Mouse (Mus musculus) inflammation-experienced regulatory T-cells, adult 6 months (primary cell): ENCODE results near the gene Pcsk6. TPM values are rescaled to one million over a fixed set of nuclear protein-coding genes. Genes with fewer than 3 reads are reported as not detected.

Experiments used
- ATAC-seq: one replicate; pipeline ENCODE4 v1.8.0; 2017
- polyA plus RNA-seq, 3 experiments: library from polyadenylated mRNA; unstranded; fragments of 100-300 nt; shearing (Covaris generic); gene quantifications; one replicate each; pipeline ENCODE4 v1.2.1; 2017

The Pcsk6 gene
- polyA plus RNA-seq, 3 experiments from 2014 or later, result not detected

DNA sequence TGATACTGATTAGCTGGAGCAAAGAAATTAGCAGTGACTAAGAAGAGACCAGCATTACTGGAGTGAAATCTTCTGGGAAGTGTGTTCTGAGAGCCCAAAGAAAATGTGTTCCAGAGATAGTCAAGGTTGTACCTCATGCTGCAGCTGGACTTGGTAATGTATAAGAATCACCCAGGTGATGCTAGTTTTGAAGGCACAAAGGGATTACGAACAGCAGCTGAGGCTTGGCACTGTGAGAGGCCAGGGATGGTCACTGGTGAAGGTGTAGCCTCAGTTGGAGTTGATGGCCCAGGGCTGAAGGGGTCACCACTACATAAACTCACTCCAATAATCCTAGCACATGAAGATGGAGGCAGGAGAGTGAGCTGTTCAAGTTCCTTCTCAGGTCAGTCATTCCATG is 197.2 kb downstream of the Pcsk6 start, which contains the start of gene Snrpa1:
Snrpa1 (plus strand) TSS at position 301 of the 400 bp plus-strand sequence.
- no peak for ATAC-seq

DNA sequence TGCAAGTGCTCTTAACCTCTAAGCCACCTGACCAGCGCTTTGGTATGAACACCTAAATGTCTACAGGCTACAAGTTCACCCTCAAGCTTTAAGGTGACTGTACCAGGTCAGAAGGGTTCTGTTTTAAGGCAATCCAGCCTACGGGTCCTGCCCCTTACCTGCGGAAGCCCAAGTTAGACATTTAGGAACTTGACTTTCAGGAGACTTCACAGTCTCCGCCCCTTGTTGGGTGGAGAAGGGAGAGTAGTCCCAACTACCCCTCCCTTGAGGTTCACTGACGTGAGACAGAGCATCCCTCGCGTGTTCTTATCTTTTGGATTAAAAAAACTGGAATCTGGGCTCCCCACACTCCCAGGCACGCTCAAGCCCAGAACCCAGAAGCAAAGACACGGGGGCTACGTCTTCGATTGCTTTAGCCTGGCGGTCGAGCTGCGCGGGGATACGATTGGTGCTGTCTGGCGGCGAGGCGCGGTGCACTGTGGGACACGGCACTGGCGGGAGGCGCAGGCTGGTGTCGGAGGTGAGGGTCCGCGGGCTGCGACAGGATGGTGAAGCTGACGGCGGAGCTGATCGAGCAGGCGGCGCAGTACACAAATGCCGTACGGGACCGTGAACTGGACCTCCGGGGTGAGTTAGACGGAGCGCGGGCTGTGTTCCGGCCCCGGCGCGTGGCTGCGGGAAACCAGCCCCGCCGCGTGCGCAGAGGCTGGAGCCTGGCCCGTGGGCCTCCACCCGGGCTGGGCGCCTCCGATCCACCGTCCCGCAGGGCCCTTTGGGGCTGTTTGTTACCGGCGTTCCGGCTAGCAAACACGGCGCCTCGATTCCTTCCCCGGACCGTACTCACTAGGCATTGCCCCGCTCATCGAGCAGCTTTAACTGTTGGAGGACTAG is 198.8 kb downstream of the Pcsk6 start:
- peak; percentile 90 for ATAC-seq

DNA sequence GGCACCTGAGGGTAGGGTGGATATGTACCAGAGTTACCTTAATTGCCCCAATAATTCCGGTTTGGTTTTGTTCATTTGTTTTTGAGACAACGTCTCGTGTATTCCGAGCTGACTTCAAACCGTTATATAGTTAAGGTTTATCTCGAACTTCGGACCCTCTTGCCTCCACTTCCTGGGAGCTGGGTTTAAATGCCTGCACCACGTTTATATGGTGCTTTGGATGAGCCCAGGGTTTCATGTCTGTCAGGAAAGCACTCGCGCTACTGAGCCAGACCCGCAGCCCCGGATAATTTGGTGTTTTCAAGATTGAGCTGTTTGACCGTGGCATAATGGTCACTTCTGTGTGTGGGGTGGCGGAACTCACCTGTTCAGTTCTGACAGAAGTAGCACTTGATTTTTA is 199.5 kb downstream of the Pcsk6 start:
- ATAC-seq, result no peak

DNA sequence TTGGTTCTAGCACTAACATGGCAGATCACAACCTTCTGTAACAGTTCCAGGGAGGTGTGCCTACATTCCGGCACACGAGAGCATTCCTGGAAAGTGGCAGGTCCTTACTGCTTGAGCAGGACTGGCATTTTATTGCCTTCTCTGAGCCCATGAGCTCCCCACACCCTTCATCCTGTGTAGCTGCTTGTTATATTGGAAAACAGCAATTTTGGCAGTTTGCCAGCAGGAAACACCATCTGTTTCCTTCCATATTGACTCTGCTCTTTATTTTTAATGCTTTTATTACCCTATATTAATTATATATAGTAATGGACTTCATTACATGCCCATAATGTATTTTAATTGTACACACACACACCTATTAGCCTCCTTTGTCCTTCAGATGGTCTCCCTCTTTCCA is 214.9 kb downstream of the Pcsk6 start:
- ATAC-seq, result no peak

DNA sequence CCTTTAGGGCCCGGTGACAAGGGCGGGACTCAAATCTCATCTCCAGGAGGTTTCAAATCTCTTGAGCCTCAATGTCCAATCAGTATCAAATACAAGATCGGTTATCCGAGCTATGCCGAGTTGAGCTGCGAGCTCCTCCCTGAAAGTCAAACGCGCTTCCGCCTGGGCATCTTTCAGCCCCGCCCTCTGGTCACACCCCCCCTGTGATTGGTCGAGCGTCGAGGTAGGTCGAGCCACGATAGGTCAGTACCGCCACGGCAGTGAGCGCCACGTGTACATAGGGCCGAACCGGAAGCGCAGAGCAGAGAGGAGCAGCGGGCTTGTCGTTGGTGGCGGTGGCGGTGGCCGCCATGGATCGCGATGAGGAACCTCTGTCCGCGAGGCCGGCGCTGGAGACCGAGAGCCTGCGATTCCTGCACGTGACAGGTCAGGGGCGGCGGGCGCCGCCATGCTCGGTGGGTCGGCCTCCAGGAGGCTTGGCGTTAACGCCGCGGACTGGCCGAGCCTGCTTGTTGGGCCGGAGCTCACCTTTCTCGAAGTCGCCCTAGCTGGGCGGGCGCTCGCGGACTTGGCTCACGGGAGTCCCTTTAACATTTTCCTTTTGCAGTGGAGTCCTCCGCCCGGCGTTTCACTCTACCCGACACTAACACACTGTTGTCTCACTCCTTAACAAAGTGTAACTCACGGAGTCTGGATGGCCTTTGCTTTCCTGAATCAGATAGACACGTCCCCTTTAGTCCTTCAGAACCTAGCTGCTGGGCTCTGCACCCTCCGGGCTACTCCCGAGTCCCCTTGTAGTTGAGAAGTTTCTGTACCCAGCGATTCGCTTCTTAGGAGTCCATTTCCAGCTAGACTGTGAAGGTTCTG is 218.1 kb downstream of the Pcsk6 start, which contains the start of gene Selenos:
Selenos (plus strand) TSS at position 286 of the 867 bp plus-strand sequence.
- peak; percentile 98 for ATAC-seq

DNA sequence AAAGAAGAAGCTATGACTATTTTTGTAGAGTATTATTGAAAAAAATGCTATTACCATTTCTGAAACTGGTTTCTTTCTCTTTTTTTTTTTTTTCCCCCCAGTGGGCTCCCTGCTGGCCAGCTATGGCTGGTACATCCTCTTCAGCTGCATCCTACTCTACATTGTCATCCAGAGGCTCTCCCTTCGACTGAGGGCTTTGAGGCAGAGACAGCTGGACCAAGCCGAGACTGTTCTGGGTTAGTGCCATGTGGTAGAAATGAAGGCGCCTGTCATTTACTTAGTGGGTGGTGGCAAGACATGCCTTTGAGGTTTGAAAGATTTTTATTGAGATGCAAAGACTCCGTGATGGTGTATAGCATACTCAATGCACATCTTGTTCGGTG is 218.7 kb downstream of the Pcsk6 start:
- no peak for ATAC-seq

DNA sequence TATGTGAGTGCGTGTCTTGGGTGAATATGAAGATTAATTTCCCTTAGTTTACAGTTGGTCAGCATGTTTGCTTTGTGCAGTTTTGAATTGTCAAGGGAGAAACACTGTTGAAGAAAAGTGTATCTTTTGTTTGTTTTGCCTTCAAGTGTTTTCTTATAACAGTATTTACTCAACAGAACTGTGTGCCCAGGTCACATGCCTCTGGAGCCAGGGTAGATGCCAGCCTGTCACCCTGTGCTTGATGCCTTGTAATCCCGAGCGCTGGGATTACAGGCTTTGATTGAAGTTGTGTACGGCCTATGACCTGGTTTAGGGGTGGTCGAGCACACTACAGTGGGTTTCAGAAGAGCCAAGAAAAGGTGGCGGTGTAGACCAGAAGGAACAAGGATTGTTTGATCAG is 222.2 kb downstream of the Pcsk6 start:
- ATAC-seq, result no peak

DNA sequence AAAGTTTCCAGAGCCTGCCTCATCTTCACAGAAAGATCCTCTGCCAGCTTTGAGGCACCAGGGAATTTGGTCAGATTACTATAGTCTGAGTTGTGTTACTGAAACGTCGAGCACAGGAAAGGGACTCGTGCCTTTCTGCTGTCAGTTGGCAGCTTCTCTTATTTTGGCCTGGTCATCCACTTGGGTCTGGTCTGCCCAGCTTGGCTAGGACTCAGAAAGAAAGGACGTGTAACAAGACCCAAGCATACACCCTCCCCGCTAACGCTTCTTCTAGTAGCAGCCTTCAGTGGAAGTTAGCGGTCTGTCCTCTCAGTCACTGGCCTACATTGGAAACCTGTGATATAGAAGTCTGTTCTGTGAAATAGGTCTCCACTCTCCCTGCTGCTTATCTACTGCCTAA is 223.0 kb downstream of the Pcsk6 start:
- ATAC-seq, result no peak

DNA sequence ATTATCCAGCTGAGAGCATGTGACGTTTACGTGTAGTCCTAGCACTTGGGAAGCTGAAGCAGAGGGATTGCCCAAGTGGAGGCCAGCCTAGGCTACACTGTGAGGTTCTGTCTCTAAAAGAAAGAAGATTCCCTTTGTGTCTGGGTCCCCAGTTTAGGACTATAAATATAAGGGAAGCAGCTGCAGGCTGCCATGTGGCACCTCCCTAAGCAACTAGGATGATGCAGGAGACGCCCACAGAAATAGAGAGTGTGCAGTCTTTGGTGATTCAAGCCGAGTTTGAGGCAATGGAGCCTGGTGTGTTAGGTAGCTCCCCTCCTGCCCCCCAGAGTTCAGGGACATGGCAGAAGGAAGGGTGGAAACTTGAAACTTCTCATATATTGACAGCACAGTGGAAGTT is 226.1 kb downstream of the Pcsk6 start:
- no peak for ATAC-seq

DNA sequence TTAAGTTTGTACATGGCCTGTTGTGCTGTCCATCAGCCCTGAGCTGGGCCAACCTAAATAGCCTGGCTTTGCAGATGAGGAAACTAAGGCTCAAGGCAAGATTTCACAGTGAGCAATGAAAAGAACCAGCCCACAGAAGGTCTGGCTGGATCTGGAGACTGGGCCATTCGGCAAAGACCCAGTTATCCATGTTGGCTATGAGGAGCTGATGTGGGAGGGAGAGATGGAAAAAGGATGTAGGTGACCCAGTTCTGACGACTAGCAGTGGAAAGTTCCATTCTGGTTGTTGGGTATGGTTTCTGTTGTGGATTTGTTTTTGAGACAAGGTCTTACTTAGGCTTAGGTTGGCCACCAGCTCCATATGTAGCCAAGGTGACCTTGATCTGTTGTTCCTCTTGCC is 226.5 kb downstream of the Pcsk6 start:
- no peak for ATAC-seq

DNA sequence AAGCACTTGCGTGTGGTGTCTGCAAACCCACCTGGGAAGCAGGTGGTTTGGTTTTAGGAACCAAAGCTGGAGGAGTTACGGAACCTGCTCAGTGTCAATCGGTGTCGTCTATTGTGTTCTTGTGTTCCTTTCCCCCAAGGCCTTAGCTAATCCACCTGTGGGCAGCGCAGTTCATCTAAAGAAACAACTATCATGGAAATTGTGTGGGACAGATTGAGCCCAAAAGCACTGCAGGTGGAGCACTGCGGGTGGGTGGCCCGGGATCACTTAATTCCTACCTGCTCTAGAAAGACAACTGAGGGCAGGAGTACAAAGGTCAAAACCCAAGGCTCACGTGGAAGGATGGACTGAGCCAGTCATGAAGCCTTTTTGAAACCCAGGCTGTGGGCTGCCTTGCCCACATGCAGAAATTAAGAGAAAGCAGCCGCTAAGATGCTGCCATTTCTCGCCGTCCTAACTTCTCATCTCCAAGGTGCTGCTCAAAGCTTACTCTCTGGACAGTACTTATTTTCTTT is 229.2 kb downstream of the Pcsk6 start:
- ATAC-seq, result no peak

DNA sequence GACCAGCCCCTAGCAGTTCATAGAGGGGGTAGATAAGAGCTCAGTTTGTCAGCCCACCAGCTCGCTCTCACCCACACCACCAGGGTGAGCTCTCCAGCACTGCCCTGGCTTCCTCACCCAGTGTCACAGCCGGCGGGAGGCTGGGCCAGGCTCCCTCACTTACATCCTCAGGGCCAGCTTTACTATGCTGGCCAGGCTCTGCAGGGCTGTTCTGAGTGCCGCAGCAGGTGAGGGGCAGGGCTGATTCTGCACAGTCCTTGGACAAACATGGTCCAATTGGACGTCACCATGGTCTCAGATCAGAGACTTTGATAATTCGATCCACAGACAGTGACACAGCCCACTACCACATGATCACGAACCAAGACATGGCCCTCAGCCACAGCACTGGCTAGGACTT is 230.0 kb downstream of the Pcsk6 start:
- ATAC-seq, result no peak

DNA sequence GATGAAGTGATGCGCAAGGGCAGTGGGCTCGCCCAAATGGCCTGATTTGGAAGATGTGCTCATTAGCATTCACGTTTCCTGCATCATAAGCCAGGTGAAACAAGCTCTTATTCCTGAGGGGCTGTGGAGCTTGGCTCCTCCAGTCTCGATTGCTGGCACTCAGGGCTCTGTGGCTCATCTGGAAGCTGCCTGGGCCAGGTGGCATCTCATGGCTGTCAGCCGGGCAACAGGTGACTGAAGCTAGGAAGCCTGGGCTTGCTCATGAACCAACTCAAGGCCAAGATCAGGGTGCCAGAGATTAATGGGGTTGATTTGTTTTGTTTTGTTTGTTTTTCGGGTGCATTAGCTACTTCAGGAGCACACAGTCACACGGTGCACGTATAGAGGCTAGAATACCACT is 231.1 kb downstream of the Pcsk6 start:
- no peak for ATAC-seq

DNA sequence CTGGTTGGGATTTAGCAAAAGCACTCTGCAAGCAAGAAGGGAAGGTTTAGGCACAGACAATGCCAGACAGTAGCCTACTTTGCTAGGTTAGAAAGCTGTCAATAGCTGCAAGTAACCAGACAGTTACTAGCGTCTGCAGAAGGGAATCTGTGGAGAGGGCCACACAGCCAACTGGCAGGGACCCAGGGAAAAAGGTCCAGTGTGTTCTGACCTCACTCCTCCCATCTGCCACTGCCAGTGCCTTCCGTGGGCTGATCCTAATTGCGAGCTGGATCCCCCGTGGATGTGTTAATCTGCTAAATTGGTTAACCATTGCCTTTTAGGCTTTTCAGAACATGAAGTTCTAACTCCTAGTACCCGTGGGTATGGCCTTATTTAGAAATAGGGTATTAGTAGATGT is 232.6 kb downstream of the Pcsk6 start:
- ATAC-seq, result no peak

DNA sequence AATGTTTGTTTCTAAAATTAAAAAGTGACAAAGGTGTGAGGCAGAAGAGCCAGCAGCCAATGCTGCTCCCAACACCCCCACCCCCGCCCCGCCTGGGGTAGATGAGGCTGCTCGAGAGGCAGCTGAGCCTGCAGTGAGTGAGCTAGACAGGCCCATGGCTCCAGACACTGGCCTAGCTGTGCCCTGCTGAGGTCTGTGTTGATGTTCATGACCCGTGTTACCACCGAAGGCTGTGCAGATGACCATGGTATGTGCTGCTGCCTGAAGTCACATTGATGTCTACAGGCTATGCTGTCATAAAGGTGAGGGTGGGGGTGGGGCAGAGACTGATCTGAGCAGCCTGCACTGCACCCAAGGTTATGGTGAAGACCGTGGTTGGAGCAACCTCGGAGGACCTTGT is 237.3 kb downstream of the Pcsk6 start:
- no peak for ATAC-seq

Other genes starting within 250 kb of the Pcsk6 start
- 1 to 10 TPM in 2 of 3 experiments, under 1 TPM in 1; 0.92 to 2.1 (median 1.7) TPM for gene Tarsl2, start 216.8 kb upstream of the Pcsk6 start, polyA plus RNA-seq
- 10 to 100 TPM; 83.6 to 99.5 (median 99.3) TPM for gene Tm2d3, start 170.6 kb upstream of the Pcsk6 start, polyA plus RNA-seq
- not detected for gene Gm45213, start 181.9 kb downstream of the Pcsk6 start, polyA plus RNA-seq
- 100 to 1,000 TPM; 128 to 166 (median 136) TPM for gene Snrpa1, start 197.3 kb downstream of the Pcsk6 start, polyA plus RNA-seq
- gene Selenos, start 217.9 kb downstream of the Pcsk6 start, polyA plus RNA-seq, result 100 to 1,000 TPM; 180 to 191 (median 182) TPM
- gene Chsy1, start 247.8 kb downstream of the Pcsk6 start, polyA plus RNA-seq, result 10 to 100 TPM in 2 of 3 experiments, 1 to 10 TPM in 1; 8.9 to 54.6 (median 10.3) TPM